Mouse (Mus musculus) forebrain, embryonic 13.5 days (tissue): ENCODE data around the gene Mgat5. TPM values are rescaled to one million over a fixed set of nuclear protein-coding genes. Genes with fewer than 3 reads are reported as not detected.

Source experiments
- ATAC-seq: fragments of 200-750 bp; cut with Nextera tagmentation; 2 replicates; pipeline ENCODE4 v1.8.0; 2017
- H3K27ac ChIP-seq: fragments of 300-500 bp; sonication (generic); 2 replicates; pipeline ENCODE4 v1.5.1; 2015; ENCODE audit warnings: inconsistent platforms, mild to moderate bottlenecking, moderate library complexity
- H3K27me3 ChIP-seq: fragments of 300-500 bp; sonication (generic); 2 replicates; pipeline ENCODE4 v1.6.1; 2015; ENCODE audit warnings: mild to moderate bottlenecking, inconsistent platforms
- H3K36me3 ChIP-seq: fragments of 300-500 bp; sonication (generic); 2 replicates; pipeline ENCODE4 v1.6.1; 2015; ENCODE audit warnings: mild to moderate bottlenecking, inconsistent platforms; ENCODE audit not compliant: poor library complexity, severe bottlenecking
- H3K4me1 ChIP-seq: fragments of 300-500 bp; sonication (generic); 2 replicates; pipeline ENCODE4 v1.6.1; 2015; ENCODE audit warnings: inconsistent platforms
- H3K4me2 ChIP-seq: fragments of 300-500 bp; sonication (generic); 2 replicates; pipeline ENCODE4 v1.6.1; 2015; ENCODE audit warnings: inconsistent platforms, mild to moderate bottlenecking, moderate library complexity
- H3K4me3 ChIP-seq: fragments of 300-500 bp; sonication (generic); 2 replicates; pipeline ENCODE4 v1.5.1; 2015; ENCODE audit warnings: mild to moderate bottlenecking, inconsistent platforms
- H3K9ac ChIP-seq: fragments of 300-500 bp; sonication (generic); 2 replicates; pipeline ENCODE4 v1.6.1; 2015; ENCODE audit warnings: mild to moderate bottlenecking, inconsistent platforms
- H3K9me3 ChIP-seq: fragments of 300-500 bp; sonication (generic); replicated peaks from 2 replicates; pipeline ENCODE4 v1.6.1; 2016; ENCODE audit warnings: inconsistent platforms
- WGBS: fragments of 180-500 bp; shearing (Covaris S2); methylation state at CpG from one replicate; pipeline ENCODE4 v1.1.7; 2015; 5-methylcytosine and 5-hydroxymethylcytosine counted together
- polyA plus RNA-seq: library from polyadenylated mRNA; unstranded; fragments of >200 nt; fragmentation: Nextera tagmentation; extraction: Ambion mirVana; gene quantifications from 2 replicates; pipeline ENCODE4 v1.2.1, GENCODE M21; 2015

Gene Mgat5
- polyA plus RNA-seq, 1 experiment from 2014 or later, result 8.9 TPM

DNA sequence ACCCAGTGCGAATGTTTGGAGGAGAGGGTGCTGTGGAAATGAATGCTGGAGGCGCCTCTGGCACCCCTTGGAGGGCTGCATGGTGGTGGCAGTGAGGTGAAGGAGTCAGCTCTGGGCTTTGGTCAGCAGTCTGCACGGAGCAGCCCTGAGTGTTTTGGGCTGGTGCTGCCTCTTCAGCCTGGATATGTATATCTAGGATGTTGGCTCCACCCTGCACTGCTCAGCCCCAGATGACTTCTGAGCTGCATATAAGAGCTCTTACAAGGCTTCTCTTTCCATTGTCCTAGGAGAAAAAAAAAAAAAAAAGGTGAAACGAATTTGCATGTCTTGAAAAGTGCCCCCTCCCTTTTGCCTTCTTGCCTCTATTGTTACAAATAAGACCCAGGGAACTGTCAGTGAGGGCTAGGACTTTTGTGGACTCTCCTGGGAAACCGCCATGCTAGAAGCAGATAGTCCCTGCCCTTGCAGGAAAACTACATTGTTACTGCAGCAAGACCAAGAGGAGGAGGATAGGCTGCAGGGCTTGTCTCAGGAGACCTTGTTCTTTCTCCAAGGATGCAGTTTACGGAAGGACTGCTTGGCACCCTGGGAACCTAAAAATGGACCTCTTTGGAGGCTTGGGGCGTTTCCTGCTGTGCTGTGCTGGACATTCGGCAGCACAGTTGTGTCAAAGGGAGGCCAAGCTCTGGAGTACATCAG, 109.0 kb downstream of the Mgat5 start:
- Histone ChIP-seq H3K4me2 (no peak overlapping the region), H3K9ac (no peak overlapping the region), H3K36me3 (no peaks in the 10 kb centered on the region; the same call in 1 of the 2 replicates), H3K27me3 (no peaks in the 10 kb centered on the region), H3K4me1 (no peaks in the 10 kb centered on the region), H3K9me3 (no peaks in the 10 kb centered on the region), H3K27ac (no peak overlapping the region), H3K4me3 (no peak overlapping the region)
- no peak for ATAC-seq
- 47% methylated on average over 8 of the region's 8 CpGs for WGBS

DNA sequence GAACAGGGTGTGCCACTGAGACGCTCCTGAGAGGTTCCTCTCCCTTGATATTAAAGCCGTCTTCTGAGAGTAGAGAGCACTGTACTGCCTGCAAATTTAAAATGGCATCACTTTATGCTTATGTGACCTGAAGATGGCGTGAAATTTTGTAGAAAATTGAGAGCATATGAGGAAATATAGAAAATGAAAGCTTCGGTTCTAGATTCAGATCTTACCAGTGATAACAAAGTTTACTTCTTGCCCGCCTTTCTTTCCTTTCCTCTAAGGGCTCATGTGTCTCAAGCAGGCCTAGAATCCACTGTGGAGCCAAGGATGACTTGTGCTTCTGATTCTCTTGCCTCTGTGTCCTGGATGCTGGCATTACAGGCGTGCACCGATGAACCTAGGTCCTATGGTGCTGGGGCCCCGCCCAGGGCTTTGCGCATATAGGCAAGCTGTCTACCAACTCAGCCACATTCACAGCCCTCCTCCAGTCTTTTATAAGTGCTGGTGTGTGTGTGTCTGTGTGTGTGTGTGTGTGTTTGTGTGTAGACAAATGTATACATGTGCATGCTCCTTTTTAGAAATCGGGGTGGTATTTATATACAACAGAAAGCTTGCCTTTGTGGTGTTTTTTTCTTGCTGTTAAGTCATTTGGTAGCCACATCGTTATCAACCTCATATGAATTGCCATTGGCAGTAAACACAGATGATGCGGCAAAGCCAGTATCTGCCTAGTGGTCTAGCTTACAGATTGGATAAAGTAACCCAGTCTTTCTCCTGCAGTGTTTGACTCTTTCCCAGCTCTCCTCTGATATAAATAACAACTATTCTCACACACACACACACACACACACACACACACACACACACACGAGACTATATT, 111.2 kb downstream of the Mgat5 start:
- Histone ChIP-seq H3K27me3 (no peaks in the 10 kb centered on the region), H3K4me1 (no peaks in the 10 kb centered on the region), H3K4me3 (no peak overlapping the region), H3K27ac (no peak overlapping the region), H3K9ac (no peak overlapping the region), H3K4me2 (no peak overlapping the region), H3K9me3 (no peaks in the 10 kb centered on the region), H3K36me3 (peaks cover 6% of the 10 kb centered on the region)
- ATAC-seq, result no peak
- WGBS, result 89% methylated on average over 13 of the region's 13 CpGs

DNA sequence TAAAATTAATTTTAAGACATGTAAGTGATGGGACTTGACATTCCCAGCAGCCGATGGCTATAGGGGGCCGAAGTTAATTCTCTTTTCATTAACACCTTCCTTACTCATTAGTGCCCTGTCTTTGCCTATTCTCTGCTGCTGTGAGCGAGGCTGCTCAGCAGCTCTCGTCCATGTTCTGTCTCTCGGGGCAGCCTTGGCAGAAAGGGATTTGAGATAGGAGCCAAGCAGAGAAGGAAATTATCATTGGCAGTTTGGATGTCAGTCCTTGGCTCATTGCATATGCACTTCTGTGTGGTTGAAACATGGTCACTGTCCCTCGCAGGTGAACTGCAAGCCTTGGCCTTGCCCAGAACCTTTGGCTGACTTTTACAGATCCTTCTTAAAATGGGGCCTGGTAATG, 111.8 kb downstream of the Mgat5 start:
- WGBS, result 69% methylated on average over 6 of the region's 6 CpGs
- no peak overlapping the region for H3K4me3 ChIP-seq
- no peak overlapping the region for H3K27ac ChIP-seq
- no peaks in the 10 kb centered on the region for H3K9me3 ChIP-seq
- H3K4me1 ChIP-seq, result peaks cover 3% of the 10 kb centered on the region; the same call in 1 of the 2 replicates
- ATAC-seq, result no peak
- H3K36me3 ChIP-seq, result peaks cover 12% of the 10 kb centered on the region
- H3K4me2 ChIP-seq, result no peak overlapping the region
- no peaks in the 10 kb centered on the region for H3K27me3 ChIP-seq
- no peak overlapping the region for H3K9ac ChIP-seq

DNA sequence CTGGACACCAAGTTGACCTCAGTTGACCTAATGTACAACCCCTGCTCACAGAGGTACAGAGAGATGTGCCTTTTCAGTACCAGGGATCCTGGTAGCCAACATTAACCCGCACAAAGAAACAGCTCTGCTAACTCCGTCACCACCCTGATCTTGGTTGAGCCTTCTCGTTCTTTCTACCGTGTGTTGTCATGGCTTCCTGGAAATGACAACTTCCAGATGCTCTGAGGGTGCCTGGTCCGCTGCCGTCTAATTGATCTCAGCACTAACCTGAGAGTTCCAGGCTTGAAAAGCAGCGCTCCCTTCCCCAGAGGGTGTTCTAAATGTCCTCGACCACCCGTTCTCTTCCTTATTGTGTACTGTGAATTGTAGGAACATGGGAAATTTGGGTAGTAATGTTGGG, 112.7 kb downstream of the Mgat5 start:
- H3K4me1 ChIP-seq, result peaks cover 5% of the 10 kb centered on the region; the same call in 1 of the 2 replicates
- H3K4me3 ChIP-seq, result no peak overlapping the region
- no peak for ATAC-seq
- H3K9me3 ChIP-seq, result no peaks in the 10 kb centered on the region
- WGBS, result 85% methylated on average over 9 of the region's 9 CpGs
- no peak overlapping the region for H3K9ac ChIP-seq
- H3K27me3 ChIP-seq, result no peaks in the 10 kb centered on the region
- H3K36me3 ChIP-seq, result peaks cover 12% of the 10 kb centered on the region
- H3K27ac ChIP-seq, result no peak overlapping the region
- H3K4me2 ChIP-seq, result no peak overlapping the region

DNA sequence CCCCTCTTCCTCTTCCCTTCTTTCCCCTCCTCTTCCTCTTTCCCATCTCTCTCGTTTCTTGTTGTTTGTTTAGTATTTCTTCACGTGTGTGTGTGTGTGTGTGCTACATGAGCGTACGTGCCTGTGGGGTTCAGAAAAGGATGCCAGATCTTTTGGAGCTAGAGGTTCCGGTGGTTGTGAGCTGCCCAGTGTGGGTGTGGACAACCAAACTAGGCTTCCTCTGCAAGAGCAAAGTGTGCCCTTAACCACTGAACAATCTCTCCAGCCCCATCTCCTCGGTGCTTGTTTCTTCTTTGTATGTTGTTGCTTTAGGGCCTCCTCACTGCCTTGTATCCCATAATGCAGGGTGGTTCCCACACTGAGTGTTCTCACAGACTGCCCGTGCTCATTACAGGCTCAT, 113.7 kb downstream of the Mgat5 start:
- 87% methylated on average over 7 of the region's 7 CpGs for WGBS
- H3K9me3 ChIP-seq, result no peaks in the 10 kb centered on the region
- no peak overlapping the region for H3K4me3 ChIP-seq
- H3K27ac ChIP-seq, result no peak overlapping the region
- no peak overlapping the region for H3K9ac ChIP-seq
- H3K27me3 ChIP-seq, result no peaks in the 10 kb centered on the region
- H3K36me3 ChIP-seq, result peaks cover 13% of the 10 kb centered on the region
- ATAC-seq, result no peak
- no peak overlapping the region for H3K4me2 ChIP-seq
- peaks cover 5% of the 10 kb centered on the region; the same call in 1 of the 2 replicates for H3K4me1 ChIP-seq

DNA sequence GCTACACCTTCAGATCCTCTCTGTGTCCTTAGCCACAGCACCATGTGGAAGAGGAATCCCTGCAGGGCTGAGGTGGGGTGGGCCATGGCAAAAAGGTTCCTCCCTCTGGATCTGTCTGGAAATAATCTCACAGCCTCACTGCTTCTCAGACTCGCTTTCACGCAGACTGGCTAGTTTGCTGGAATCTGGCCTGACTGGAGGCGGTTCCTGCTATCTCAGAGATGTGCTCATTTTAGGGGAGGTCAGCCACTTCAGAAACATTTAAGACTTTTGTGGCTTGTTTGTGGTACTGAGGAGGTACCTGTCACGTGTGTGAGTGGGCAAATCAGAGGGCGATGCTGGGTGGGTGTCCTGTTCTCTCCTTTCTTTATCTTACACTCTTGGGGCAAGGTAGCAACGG, 115.0 kb downstream of the Mgat5 start:
- H3K4me1 ChIP-seq, result peaks cover 5% of the 10 kb centered on the region; the same call in 1 of the 2 replicates
- no peaks in the 10 kb centered on the region for H3K27me3 ChIP-seq
- no peak overlapping the region for H3K27ac ChIP-seq
- H3K9me3 ChIP-seq, result no peaks in the 10 kb centered on the region
- H3K4me3 ChIP-seq, result no peak overlapping the region
- WGBS, result 84% methylated on average over 6 of the region's 6 CpGs
- H3K4me2 ChIP-seq, result no peak overlapping the region
- no peak for ATAC-seq
- H3K36me3 ChIP-seq, result peaks cover 25% of the 10 kb centered on the region
- H3K9ac ChIP-seq, result no peak overlapping the region

DNA sequence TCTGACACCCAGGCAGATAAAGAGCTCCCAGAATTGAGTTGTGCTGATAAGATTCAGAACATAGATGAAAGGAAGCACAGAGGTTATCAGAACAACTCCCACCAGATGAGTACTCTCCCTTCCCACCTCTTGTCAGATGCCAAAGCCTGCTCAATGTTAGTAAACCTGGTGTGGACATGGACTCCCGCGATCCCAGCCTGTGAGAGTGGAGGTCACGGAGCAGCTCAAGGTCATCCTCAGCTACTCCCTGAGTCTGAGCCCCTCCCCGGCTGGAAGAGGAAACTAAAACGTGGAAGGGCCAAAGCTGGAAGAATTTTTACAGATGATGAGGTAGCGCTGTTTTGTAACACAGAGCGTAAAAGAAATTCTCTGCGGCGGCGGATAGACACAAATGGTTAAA, 116.1 kb downstream of the Mgat5 start:
- H3K27ac ChIP-seq, result no peak overlapping the region
- 94% methylated on average over 10 of the region's 10 CpGs for WGBS
- H3K9me3 ChIP-seq, result no peaks in the 10 kb centered on the region
- no peak overlapping the region for H3K9ac ChIP-seq
- peaks cover 5% of the 10 kb centered on the region; the same call in 1 of the 2 replicates for H3K4me1 ChIP-seq
- no peak overlapping the region for H3K4me3 ChIP-seq
- H3K36me3 ChIP-seq, result peaks cover 25% of the 10 kb centered on the region
- ATAC-seq, result no peak
- H3K27me3 ChIP-seq, result no peaks in the 10 kb centered on the region
- H3K4me2 ChIP-seq, result no peak overlapping the region

DNA sequence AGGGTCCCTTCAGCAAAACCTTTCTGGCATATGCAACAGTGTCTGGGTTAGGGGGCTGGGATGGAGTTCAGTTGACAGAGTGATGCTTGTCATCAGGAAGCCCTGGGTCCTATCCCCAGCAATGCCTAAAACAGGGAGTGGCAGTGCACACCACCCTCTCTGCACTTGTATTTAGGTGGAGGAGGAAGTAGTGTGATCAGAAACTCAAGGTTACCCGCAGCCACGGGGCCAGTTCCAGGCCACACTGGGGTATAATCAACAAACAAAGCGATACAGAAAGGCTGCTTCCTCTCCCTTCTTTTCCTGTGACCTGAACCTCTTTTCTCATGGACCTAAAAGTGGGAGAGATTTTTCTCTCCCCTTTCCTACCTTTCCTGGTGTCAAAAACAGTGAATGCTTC, 116.8 kb downstream of the Mgat5 start:
- H3K4me2 ChIP-seq, result no peak overlapping the region
- H3K9me3 ChIP-seq, result no peaks in the 10 kb centered on the region
- H3K27me3 ChIP-seq, result no peaks in the 10 kb centered on the region
- WGBS, result 83% methylated on average over 3 of the region's 3 CpGs
- H3K4me1 ChIP-seq, result peaks cover 5% of the 10 kb centered on the region; the same call in 1 of the 2 replicates
- peaks cover 25% of the 10 kb centered on the region for H3K36me3 ChIP-seq
- ATAC-seq, result no peak
- H3K27ac ChIP-seq, result no peak overlapping the region
- H3K9ac ChIP-seq, result no peak overlapping the region
- H3K4me3 ChIP-seq, result no peak overlapping the region

DNA sequence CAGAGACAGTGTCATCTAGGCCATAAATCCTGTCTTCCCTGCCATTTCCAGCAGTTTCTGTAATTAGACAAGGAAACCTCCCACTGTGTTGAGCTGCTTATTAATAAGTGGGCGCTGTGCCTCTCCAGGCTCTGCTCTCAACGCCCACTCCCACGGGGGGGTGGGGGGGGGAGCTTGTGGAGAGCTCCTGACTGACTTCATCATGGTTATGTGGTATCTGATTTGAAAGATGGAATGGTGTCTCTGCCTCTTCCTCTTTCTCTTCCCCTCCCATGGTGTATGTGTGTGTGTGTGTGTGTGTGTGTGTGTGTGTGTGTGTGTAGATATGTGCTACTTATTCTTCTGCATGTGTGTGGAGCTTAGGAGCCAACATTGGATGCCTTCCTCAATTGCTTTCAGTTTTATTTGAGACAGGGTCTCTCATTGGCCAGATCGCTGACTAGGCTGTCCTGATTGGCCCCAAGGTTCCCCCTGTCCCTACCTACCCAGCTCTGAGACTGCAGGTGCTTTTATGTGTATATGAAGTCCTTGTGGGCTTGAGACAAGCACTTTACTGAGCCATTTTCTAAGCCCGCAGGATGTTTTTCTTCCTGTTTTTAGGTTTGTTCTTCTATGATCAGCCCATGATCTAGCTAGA, 117.5 kb downstream of the Mgat5 start:
- Histone ChIP-seq H3K9ac (no peak overlapping the region), H3K4me1 (peaks cover 5% of the 10 kb centered on the region; the same call in 1 of the 2 replicates), H3K27ac (no peak overlapping the region), H3K27me3 (no peaks in the 10 kb centered on the region), H3K4me3 (no peak overlapping the region), H3K9me3 (no peaks in the 10 kb centered on the region), H3K4me2 (no peak overlapping the region), H3K36me3 (peaks cover 25% of the 10 kb centered on the region)
- WGBS, result 62% methylated on average over 5 of the region's 5 CpGs
- ATAC-seq, result 0 out of 2 replicates have a peak, but pooled peaks have one; percentile 20

DNA sequence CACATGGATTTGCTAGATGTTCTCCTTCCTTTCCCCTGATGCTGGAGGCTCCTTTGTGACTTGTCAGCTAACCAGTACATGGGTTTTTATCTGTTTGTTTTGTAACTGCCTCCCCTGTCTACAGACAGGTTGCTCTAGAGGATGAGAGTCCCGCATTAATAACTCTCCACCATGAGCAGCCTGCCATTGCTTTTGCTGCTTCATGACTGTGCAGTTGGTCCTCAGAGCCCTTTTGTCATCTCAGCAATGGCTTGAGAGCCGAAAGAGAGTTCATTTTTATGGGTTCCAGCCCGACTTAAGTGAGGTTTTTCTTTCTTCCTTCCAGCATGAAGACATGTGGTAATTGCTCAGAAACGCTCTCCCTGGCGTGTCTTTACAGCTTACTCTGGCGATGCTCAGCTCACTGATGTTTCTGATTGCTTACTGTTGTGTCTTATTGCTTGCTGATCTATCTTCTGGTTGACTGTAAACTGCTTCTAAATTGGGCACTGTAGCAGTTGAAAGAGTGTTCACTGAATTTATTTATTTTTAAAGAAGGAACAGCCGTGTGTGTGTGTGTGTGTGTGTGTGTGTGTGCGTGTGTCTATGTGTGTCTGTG, 120.9 kb downstream of the Mgat5 start:
- Histone ChIP-seq H3K9ac (no peak overlapping the region), H3K4me3 (no peak overlapping the region), H3K27me3 (no peaks in the 10 kb centered on the region), H3K4me1 (peaks cover 8% of the 10 kb centered on the region; the same call in 1 of the 2 replicates), H3K36me3 (peaks cover 21% of the 10 kb centered on the region), H3K9me3 (no peaks in the 10 kb centered on the region), H3K4me2 (no peak overlapping the region), H3K27ac (no peak overlapping the region)
- 87% methylated on average over 8 of the region's 8 CpGs for WGBS
- ATAC-seq, result no peak

DNA sequence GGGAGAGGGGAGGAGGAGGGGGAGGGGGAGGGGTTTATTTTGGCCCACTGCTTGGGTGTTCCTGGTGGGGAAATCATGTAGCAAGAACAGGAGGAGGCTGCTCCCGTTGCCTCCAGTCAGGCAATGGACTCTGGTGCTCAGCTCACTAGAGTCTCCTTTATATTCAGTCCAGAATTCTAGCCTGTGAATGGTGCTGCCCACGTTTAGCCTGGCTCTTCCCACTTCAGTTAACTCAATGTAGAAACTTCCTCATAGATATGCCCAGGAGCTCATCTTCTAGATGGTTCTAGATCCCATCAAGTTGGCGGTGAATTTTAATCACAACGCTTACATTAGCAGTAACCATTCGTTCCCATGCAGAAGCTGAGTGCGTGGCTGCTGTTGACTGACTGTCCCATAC, 123.0 kb downstream of the Mgat5 start:
- no peak for ATAC-seq
- H3K36me3 ChIP-seq, result 0 out of 2 replicates have a peak, but pooled peaks cover 12% of the 10 kb centered on the region
- 79% methylated on average over 6 of the region's 6 CpGs for WGBS
- H3K9ac ChIP-seq, result no peak overlapping the region
- no peak overlapping the region for H3K27ac ChIP-seq
- no peaks in the 10 kb centered on the region for H3K9me3 ChIP-seq
- H3K4me2 ChIP-seq, result no peak overlapping the region
- H3K4me3 ChIP-seq, result no peak overlapping the region
- peaks cover 3% of the 10 kb centered on the region; the same call in 1 of the 2 replicates for H3K4me1 ChIP-seq
- H3K27me3 ChIP-seq, result no peaks in the 10 kb centered on the region
